Mouse (Mus musculus): ENCODE results near the gene Ptpn5. TPM values are rescaled to one million over a fixed set of nuclear protein-coding genes. Genes with fewer than 3 reads are reported as not detected.
A peak's percentile ranks its signal among the peaks of the same experiment; 100 is the strongest.

Gene Ptpn5
- polyA plus RNA-seq, 1 experiment from 2014 or later: 46.4 TPM

GRCm38 (mm10) chr7:47052276-47052675 is 81.2 kb downstream of the Ptpn5 start:
- 65% methylated on average over 3 of the region's 3 CpGs for WGBS
- Histone ChIP-seq H3K4me3 (no peak overlapping the region), H3K27me3 (peaks cover 12% of the 10 kb centered on the region; the same call in 1 of the 2 replicates), H3K9me3 (no peaks in the 10 kb centered on the region), H3K9ac (replicated peaks) (no peak overlapping the region), H3K36me3 (peaks cover 7% of the 10 kb centered on the region; the same call in 1 of the 2 replicates), H3K27ac (replicated peaks) (no peak overlapping the region), H3K4me2 (replicated peaks) (peak overlapping the region; percentile 74), H3K4me1 (peaks cover 18% of the 10 kb centered on the region)
- ATAC-seq (ENCODE audit: low FRiP score, low read depth): no peak

- ATAC-seq (ENCODE audit: low FRiP score, low read depth): no peak
- peaks cover 7% of the 10 kb centered on the region; the same call in 1 of the 2 replicates for H3K36me3 ChIP-seq
- WGBS: 17% methylated on average over 1 of the region's 2 CpGs
- H3K4me2 ChIP-seq (replicated peaks): peak overlapping the region; percentile 74
- no peak overlapping the region for H3K27ac ChIP-seq (replicated peaks)
- H3K27me3 ChIP-seq: peaks cover 12% of the 10 kb centered on the region; the same call in 1 of the 2 replicates
- no peaks in the 10 kb centered on the region for H3K9me3 ChIP-seq
- H3K4me3 ChIP-seq: peak overlapping the region; percentile 73
- H3K4me1 ChIP-seq: peaks cover 18% of the 10 kb centered on the region
- H3K9ac ChIP-seq (replicated peaks): peak overlapping the region; percentile 80; the same call in 1 of the 2 replicates
Observed at GRCm38 (mm10) chr7:47051404-47052151, 81.9 kb downstream of the Ptpn5 start.

- Histone ChIP-seq H3K9me3 (no peaks in the 10 kb centered on the region), H3K4me2 (replicated peaks) (peak overlapping the region; percentile 74), H3K4me3 (peak overlapping the region; percentile 73), H3K27ac (replicated peaks) (peak overlapping the region; percentile 90), H3K27me3 (peaks cover 12% of the 10 kb centered on the region; the same call in 1 of the 2 replicates), H3K9ac (replicated peaks) (peak overlapping the region; percentile 80), H3K36me3 (peaks cover 7% of the 10 kb centered on the region; the same call in 1 of the 2 replicates), H3K4me1 (peaks cover 18% of the 10 kb centered on the region)
- under 1% methylated on average over 33 of the region's 34 CpGs for WGBS
- ATAC-seq (ENCODE audit: low FRiP score, low read depth): peak; percentile 74
Observed at GRCm38 (mm10) chr7:47050766-47051165, 82.7 kb downstream of the Ptpn5 start.

GRCm38 (mm10) chr7:47050366-47050765 is 83.1 kb downstream of the Ptpn5 start, which contains the start of gene Tmem86a:
Tmem86a (plus strand) TSS chr7:47050601.
- H3K9ac ChIP-seq (replicated peaks): peak within 1 kb of the TSS; percentile 80
- peaks cover 7% of the 10 kb centered on the region; the same call in 1 of the 2 replicates for H3K36me3 ChIP-seq
- H3K4me1 ChIP-seq: peaks cover 18% of the 10 kb centered on the region
- H3K4me2 ChIP-seq (replicated peaks): peak within 1 kb of the TSS; percentile 74
- peak within 1 kb of the TSS; percentile 73 for H3K4me3 ChIP-seq
- peak; percentile 100 for ATAC-seq (ENCODE audit: low FRiP score, low read depth)
- H3K27me3 ChIP-seq: peaks cover 12% of the 10 kb centered on the region; the same call in 1 of the 2 replicates
- H3K9me3 ChIP-seq: no peaks in the 10 kb centered on the region
- peak within 1 kb of the TSS; percentile 90 for H3K27ac ChIP-seq (replicated peaks)
- under 1% methylated on average over 33 of the region's 33 CpGs for whole genome bisulfite sequencing

GRCm38 (mm10) chr7:47042823-47043490 is 90.5 kb downstream of the Ptpn5 start:
- Histone ChIP-seq H3K9me3 (no peaks in the 10 kb centered on the region), H3K4me3 (no peak overlapping the region), H3K27me3 (peaks cover 3% of the 10 kb centered on the region; the same call in 1 of the 2 replicates), H3K4me2 (replicated peaks) (no peak overlapping the region), H3K36me3 (no peaks in the 10 kb centered on the region), H3K4me1 (no peaks in the 10 kb centered on the region), H3K9ac (replicated peaks) (no peak overlapping the region), H3K27ac (replicated peaks) (no peak overlapping the region)
- no peak for ATAC-seq (ENCODE audit: low FRiP score, low read depth)
- 61% methylated on average over 6 of the region's 6 CpGs for WGBS

- no peaks in the 10 kb centered on the region for H3K36me3 ChIP-seq
- 0 out of 2 replicates have a peak overlapping the region, but pooled peaks have one; percentile 2 for H3K9ac ChIP-seq (replicated peaks)
- WGBS: 81% methylated on average over 4 of the region's 4 CpGs
- no peak for ATAC-seq (ENCODE audit: low FRiP score, low read depth)
- no peak overlapping the region for H3K4me2 ChIP-seq (replicated peaks)
- H3K27me3 ChIP-seq: no peaks in the 10 kb centered on the region
- no peaks in the 10 kb centered on the region for H3K9me3 ChIP-seq
- no peak overlapping the region for H3K4me3 ChIP-seq
- no peaks in the 10 kb centered on the region for H3K4me1 ChIP-seq
- H3K27ac ChIP-seq (replicated peaks): no peak overlapping the region
Observed at GRCm38 (mm10) chr7:47042121-47042520, 91.4 kb downstream of the Ptpn5 start.

GRCm38 (mm10) chr7:47041706-47042105 is 91.8 kb downstream of the Ptpn5 start:
- Histone ChIP-seq H3K4me1 (no peaks in the 10 kb centered on the region), H3K9me3 (no peaks in the 10 kb centered on the region), H3K27ac (replicated peaks) (no peak overlapping the region), H3K36me3 (no peaks in the 10 kb centered on the region), H3K4me3 (no peak overlapping the region), H3K4me2 (replicated peaks) (no peak overlapping the region), H3K9ac (replicated peaks) (no peak overlapping the region), H3K27me3 (no peaks in the 10 kb centered on the region)
- ATAC-seq (ENCODE audit: low FRiP score, low read depth): no peak
- WGBS: 86% methylated on average over 3 of the region's 3 CpGs

GRCm38 (mm10) chr7:47035426-47035825 is 98.1 kb downstream of the Ptpn5 start:
- no peak overlapping the region for H3K27ac ChIP-seq (replicated peaks)
- ATAC-seq (ENCODE audit: low FRiP score, low read depth): no peak
- H3K9ac ChIP-seq (replicated peaks): no peak overlapping the region
- H3K36me3 ChIP-seq: no peaks in the 10 kb centered on the region
- no peaks in the 10 kb centered on the region for H3K27me3 ChIP-seq
- H3K9me3 ChIP-seq: no peaks in the 10 kb centered on the region
- no peaks in the 10 kb centered on the region for H3K4me1 ChIP-seq
- no peak overlapping the region for H3K4me3 ChIP-seq
- no peak overlapping the region for H3K4me2 ChIP-seq (replicated peaks)
- 80% methylated on average over 8 of the region's 8 CpGs for WGBS

GRCm38 (mm10) chr7:47034785-47035384 is 98.6 kb downstream of the Ptpn5 start:
- Histone ChIP-seq H3K9me3 (no peaks in the 10 kb centered on the region), H3K9ac (replicated peaks) (no peak overlapping the region), H3K4me3 (no peak overlapping the region), H3K4me2 (replicated peaks) (no peak overlapping the region), H3K4me1 (no peaks in the 10 kb centered on the region), H3K27me3 (no peaks in the 10 kb centered on the region), H3K27ac (replicated peaks) (no peak overlapping the region), H3K36me3 (no peaks in the 10 kb centered on the region)
- ATAC-seq (ENCODE audit: low FRiP score, low read depth): no peak
- 93% methylated on average over 4 of the region's 4 CpGs for WGBS

- 79% methylated on average over 4 of the region's 4 CpGs for WGBS
Observed at GRCm38 (mm10) chr7:47031371-47031770, 102.1 kb downstream of the Ptpn5 start.

GRCm38 (mm10) chr7:47030517-47031193 is 102.8 kb downstream of the Ptpn5 start:
- no peaks in the 10 kb centered on the region for H3K9me3 ChIP-seq
- H3K36me3 ChIP-seq: no peaks in the 10 kb centered on the region
- ATAC-seq (ENCODE audit: low FRiP score, low read depth): no peak
- no peaks in the 10 kb centered on the region for H3K27me3 ChIP-seq
- no peak overlapping the region for H3K27ac ChIP-seq (replicated peaks)
- 86% methylated on average over 9 of the region's 9 CpGs for WGBS
- H3K4me1 ChIP-seq: no peaks in the 10 kb centered on the region
- H3K9ac ChIP-seq (replicated peaks): no peak overlapping the region
- H3K4me2 ChIP-seq (replicated peaks): no peak overlapping the region
- H3K4me3 ChIP-seq: no peak overlapping the region

More at GRCm38 (mm10) chr7:47031371-47031770, 102.1 kb downstream of the Ptpn5 start:
- no peak overlapping the region for H3K4me2 ChIP-seq (replicated peaks)
- no peaks in the 10 kb centered on the region for H3K4me1 ChIP-seq
- H3K4me3 ChIP-seq: no peak overlapping the region
- H3K9ac ChIP-seq (replicated peaks): no peak overlapping the region
- no peaks in the 10 kb centered on the region for H3K36me3 ChIP-seq
- H3K27me3 ChIP-seq: no peaks in the 10 kb centered on the region
- ATAC-seq (ENCODE audit: low FRiP score, low read depth): no peak
- H3K9me3 ChIP-seq: no peaks in the 10 kb centered on the region
- H3K27ac ChIP-seq (replicated peaks): no peak overlapping the region
